Mouse (Mus musculus): ENCODE results near the gene Tmcc3. TPM values are rescaled to one million over a fixed set of nuclear protein-coding genes. Genes with fewer than 3 reads are reported as not detected.

The Tmcc3 gene
- polyA plus RNA-seq, 1 experiment from 2014 or later, result 5.3 TPM

DNA sequence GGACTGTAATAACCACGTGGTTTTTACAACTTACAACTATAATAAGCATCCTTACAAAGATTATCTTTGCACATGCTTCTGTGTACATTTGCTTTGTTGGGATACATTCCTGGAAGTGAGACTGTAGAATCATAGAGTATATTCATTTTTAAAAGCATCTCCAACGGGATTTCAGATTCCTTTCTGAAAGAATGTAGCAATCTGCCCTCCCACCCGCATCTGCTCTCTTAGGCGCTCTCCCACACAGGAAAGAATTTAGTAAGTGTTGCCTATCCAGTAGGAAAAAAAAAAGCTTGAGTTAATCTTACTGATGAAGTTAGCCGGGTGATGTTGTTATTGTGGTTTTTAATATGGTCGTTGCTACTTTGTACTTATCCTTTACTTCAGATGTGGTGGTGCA, 97.9 kb downstream of the Tmcc3 start:
- WGBS, result 83% methylated on average over 6 of the region's 6 CpGs
- Histone ChIP-seq H3K9ac (no peak overlapping the region), H3K4me1 (peaks cover 13% of the 10 kb centered on the region), H3K36me3 (replicated peaks) (no peaks in the 10 kb centered on the region), H3K4me2 (no peak overlapping the region), H3K4me3 (replicated peaks) (no peak overlapping the region), H3K27ac (no peak overlapping the region), H3K9me3 (no peaks in the 10 kb centered on the region), H3K27me3 (0 out of 2 replicates have a peak, but pooled peaks cover 4% of the 10 kb centered on the region)
- no peak for ATAC-seq (ENCODE audit: low FRiP score)

DNA sequence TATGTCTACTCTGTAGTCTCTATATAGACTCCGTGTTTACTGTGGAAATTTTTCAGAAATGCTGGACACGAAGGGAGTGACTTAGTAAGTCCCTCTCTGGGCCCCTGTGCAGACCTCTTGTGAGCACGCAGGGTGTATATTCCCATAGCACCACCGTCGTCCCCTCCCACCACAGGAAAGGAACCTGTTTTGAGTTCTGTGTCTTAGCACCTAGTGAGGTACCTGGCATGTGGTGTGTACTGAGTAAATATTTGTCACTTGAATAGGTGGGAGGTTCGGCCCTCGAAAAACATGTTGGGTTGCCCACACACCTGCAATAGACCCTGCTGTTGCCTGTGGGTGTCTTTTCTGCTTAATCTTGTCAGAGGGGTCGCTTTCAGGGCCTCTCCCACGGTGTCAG, 99.8 kb downstream of the Tmcc3 start:
- Histone ChIP-seq H3K4me3 (replicated peaks) (no peak overlapping the region), H3K36me3 (replicated peaks) (no peaks in the 10 kb centered on the region), H3K4me1 (peaks cover 21% of the 10 kb centered on the region), H3K27me3 (0 out of 2 replicates have a peak, but pooled peaks cover 4% of the 10 kb centered on the region), H3K9ac (no peak overlapping the region), H3K27ac (no peak overlapping the region), H3K4me2 (no peak overlapping the region), H3K9me3 (no peaks in the 10 kb centered on the region)
- ATAC-seq (ENCODE audit: low FRiP score), result no peak
- WGBS, result 88% methylated on average over 9 of the region's 9 CpGs

DNA sequence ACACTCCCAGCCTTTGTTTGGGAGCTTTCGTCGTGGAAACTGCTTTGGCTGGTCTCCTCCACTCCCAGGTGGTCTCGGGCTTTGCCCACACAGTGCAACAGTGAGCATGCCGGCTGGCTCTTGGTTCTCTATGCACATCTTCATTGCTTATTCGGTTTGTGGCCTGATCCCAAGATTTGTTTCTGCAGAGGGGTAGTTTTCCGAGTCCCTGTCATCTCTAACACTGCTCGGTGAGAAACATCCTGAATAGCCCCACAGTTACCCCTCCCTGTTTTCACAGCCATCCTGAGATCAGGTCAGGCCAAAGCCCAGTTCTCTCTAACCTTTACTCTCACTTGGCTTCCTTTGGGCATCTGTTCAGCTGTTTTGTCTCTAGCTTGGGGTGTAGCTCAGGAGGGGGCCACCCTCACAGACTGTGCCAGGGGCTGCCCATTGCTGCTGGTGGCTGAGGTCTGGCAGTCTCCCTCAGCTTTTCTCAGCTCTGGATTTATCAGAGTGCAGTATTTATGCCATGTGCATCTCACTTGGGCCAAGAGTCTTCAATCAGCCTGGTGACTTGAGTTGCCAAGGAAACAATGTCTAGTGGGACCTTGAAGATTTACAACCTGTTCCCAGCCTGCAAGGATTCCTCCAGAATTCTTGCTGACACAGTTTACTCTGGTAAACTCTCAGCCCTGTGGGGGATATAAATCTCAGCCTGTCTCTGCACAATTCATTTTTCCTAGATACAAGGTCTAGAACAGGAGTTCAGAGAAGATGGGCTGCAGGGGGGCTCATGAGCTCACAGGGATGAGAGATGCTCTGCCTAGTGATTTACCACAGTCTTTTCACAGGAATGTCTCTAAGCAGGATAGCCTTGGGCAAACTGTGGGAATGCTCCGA, 102.3 kb downstream of the Tmcc3 start:
- no peak overlapping the region for H3K4me2 ChIP-seq
- 0 out of 2 replicates have a peak, but pooled peaks have one; percentile 28 for ATAC-seq (ENCODE audit: low FRiP score)
- H3K9ac ChIP-seq, result no peak overlapping the region
- H3K36me3 ChIP-seq (replicated peaks), result no peaks in the 10 kb centered on the region
- H3K27me3 ChIP-seq, result no peaks in the 10 kb centered on the region
- 46% methylated on average over 8 of the region's 8 CpGs for WGBS
- H3K4me1 ChIP-seq, result peaks cover 22% of the 10 kb centered on the region
- H3K27ac ChIP-seq, result no peak overlapping the region
- H3K4me3 ChIP-seq (replicated peaks), result no peak overlapping the region
- H3K9me3 ChIP-seq, result no peaks in the 10 kb centered on the region

DNA sequence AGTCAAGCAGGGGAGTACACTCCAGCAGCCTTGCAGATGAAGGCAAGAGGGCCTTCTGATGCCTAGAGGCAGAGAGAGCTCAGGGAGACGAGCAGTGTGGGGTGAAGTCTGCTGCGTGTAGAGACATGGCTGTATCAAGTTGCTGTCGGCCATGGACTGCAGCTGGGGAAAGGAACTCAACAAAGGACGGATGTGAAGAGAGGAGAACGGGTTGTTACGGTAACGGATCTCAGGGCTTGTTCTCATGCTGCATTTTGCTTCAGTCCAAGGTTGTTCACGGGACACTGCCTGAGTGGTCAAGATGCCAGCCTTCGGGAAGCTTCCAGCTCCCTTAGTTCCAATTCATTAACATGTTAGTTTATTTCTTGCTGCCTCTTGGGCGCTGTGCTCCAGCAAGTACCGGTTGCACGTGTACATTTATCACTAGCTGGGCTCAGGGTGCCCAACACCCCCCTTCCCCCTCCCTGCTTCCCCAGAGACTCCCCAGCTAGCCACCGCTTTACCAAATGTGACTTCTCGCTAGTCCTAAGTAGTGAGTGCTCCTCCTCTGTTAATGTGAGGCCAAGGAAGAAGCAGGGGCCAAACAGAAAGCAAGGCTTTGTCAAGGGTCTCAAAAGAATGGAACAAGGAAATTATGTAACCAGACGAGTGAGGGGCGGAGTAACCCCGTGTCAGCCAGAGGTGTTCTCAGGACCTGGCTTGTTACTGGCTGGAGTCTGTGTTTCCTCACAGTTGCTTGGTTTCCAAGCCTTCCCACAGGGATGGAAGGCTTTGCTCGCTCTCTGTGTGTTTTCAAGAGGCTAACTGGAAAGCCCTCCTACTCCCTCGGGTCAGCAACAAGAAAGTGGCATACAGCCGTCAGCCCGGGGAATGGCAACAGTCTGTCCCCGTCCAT, 104.4 kb downstream of the Tmcc3 start:
- no peak overlapping the region for H3K27ac ChIP-seq
- H3K4me3 ChIP-seq (replicated peaks), result no peak overlapping the region
- 44% methylated on average over 22 of the region's 22 CpGs for WGBS
- no peaks in the 10 kb centered on the region for H3K27me3 ChIP-seq
- H3K4me2 ChIP-seq, result peak overlapping the region; percentile 19; the same call in 1 of the 2 replicates
- no peak overlapping the region for H3K9ac ChIP-seq
- H3K4me1 ChIP-seq, result peaks cover 19% of the 10 kb centered on the region
- no peak for ATAC-seq (ENCODE audit: low FRiP score)
- H3K9me3 ChIP-seq, result no peaks in the 10 kb centered on the region
- no peaks in the 10 kb centered on the region for H3K36me3 ChIP-seq (replicated peaks)

DNA sequence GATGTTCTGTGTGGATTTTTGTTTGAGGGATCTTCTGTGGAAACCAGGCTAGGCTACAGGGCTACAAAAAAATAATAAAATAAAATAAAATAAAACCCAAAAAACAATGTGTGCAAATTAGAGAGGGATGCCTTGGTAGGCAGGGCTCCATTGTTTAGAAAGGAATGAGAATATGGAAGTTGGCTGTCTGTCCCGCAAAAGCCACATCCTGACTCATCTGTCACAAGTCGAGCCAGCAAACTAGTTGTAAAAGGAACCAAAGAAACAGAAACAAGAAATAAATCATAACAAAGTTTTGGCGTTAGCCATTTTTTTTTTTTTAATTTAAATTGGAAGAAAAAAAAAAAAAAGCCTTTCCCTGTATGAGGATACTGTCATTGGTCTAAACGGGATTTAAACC, 105.9 kb downstream of the Tmcc3 start:
- Histone ChIP-seq H3K9me3 (no peaks in the 10 kb centered on the region), H3K4me3 (replicated peaks) (no peak overlapping the region), H3K4me1 (peaks cover 19% of the 10 kb centered on the region), H3K27ac (no peak overlapping the region), H3K9ac (no peak overlapping the region), H3K27me3 (no peaks in the 10 kb centered on the region), H3K36me3 (replicated peaks) (no peaks in the 10 kb centered on the region), H3K4me2 (no peak overlapping the region)
- no peak for ATAC-seq (ENCODE audit: low FRiP score)
- 90% methylated on average over 4 of the region's 4 CpGs for WGBS

DNA sequence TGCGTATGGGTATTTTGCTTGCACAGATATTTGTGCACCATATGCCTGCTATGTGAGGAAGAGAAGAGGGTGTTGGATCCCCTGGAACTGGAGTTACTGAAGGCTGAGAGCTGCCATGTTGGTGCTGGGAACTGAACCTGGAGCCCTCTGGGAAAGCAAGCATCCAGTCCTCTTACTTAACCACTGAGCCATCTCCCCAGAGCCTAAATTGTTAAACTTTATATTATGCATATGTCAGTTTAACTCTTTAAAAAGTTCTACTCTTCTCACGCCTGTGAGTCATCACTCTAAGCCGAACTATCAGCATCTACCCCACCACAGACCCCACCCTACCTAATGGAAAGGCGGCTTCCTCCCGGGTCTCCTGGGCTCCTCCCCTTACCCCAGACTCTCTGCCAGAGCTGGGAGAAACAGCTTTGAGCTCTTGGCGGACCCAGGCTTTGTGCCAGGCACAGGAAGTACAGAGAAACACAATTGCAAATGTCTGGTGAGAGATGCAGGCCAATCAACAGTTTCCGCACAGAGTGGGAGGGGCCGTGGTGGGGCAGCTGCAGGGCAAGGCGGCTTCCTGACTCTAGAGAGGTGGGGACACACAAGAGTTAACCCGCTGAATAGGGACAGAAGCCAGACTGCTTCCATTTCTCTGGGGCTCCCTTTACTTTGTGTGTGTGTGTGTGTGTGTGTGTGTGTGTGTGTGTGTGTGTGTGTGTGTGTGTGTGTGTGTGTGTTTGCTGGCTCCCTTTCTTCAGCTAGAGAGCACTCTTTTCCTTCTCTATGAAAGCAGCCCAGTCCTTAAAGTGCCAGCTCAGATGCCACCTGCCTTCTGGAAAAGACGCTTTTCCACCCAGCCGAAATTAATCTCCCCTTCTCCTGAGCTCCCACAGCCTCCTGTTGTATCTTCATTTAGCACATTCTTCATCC, 114.5 kb downstream of the Tmcc3 start:
- ATAC-seq (ENCODE audit: low FRiP score), result peak; percentile 63; the same call in 1 of the 2 replicates
- no peaks in the 10 kb centered on the region for H3K9me3 ChIP-seq
- H3K4me1 ChIP-seq, result peaks cover 9% of the 10 kb centered on the region; the same call in 1 of the 2 replicates
- no peaks in the 10 kb centered on the region for H3K36me3 ChIP-seq (replicated peaks)
- no peaks in the 10 kb centered on the region for H3K27me3 ChIP-seq
- H3K27ac ChIP-seq, result 0 out of 2 replicates have a peak overlapping the region, but pooled peaks have one; percentile 13
- no peak overlapping the region for H3K4me3 ChIP-seq (replicated peaks)
- 52% methylated on average over 12 of the region's 12 CpGs for WGBS
- no peak overlapping the region for H3K4me2 ChIP-seq
- H3K9ac ChIP-seq, result no peak overlapping the region

DNA sequence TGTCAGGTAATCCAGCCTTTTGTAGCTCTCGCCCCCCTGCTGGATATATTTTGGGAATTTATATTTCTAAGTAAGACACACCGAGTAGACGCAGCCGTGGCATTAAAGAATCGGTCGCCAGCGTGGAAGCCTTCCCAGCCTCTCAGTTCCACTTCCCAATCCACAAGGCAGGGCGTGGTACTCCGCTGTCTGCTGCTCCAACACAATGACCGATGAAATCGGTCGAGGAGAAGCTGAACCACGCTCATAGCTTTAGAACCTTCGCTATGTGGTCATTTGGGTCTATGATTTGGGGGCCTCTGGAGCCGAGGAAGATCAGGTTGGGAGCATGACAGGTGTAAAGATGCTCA, 115.1 kb downstream of the Tmcc3 start:
- WGBS, result 89% methylated on average over 15 of the region's 15 CpGs
- Histone ChIP-seq H3K4me1 (peaks cover 9% of the 10 kb centered on the region; the same call in 1 of the 2 replicates), H3K4me2 (no peak overlapping the region), H3K9me3 (no peaks in the 10 kb centered on the region), H3K27ac (0 out of 2 replicates have a peak overlapping the region, but pooled peaks have one; percentile 13), H3K4me3 (replicated peaks) (no peak overlapping the region), H3K27me3 (no peaks in the 10 kb centered on the region), H3K9ac (no peak overlapping the region), H3K36me3 (replicated peaks) (no peaks in the 10 kb centered on the region)
- ATAC-seq (ENCODE audit: low FRiP score), result no peak

DNA sequence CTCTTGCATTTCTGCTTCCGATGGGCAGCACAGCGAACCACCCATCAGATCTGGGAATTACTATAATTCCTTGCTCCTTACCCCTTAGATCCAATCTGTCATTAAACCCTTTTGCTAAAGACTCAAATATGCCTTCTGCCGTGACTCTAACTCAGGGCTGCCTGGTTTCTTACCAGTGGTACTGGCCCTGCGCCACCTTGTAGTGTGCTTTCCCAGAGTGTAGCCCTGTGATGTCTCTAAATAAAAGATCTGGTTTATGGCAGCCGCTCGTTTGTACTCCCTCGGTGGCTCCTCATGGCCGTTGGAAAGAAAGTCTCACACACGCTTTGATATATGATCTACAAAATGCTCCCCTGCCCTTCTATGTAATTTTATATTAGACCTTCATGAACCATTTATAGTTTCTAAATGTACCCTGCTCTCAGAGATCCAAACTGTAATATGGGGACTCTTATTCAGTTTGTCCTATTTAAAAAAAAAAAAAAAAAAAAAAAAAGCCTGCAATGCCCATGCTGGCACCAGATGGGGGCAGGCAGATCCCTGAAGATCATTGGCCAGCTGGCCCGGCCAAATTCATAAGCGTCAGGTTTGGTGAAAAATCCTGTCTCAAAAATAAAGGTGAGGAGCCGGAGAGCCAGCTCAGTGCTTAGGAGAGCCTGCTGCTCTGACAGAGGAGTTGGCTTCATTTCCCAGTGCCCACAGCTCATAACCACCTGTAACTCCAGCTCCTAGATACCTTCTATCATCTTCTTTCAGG, 116.6 kb downstream of the Tmcc3 start:
- 85% methylated on average over 12 of the region's 12 CpGs for WGBS
- H3K4me3 ChIP-seq (replicated peaks), result no peak overlapping the region
- ATAC-seq (ENCODE audit: low FRiP score), result no peak

DNA sequence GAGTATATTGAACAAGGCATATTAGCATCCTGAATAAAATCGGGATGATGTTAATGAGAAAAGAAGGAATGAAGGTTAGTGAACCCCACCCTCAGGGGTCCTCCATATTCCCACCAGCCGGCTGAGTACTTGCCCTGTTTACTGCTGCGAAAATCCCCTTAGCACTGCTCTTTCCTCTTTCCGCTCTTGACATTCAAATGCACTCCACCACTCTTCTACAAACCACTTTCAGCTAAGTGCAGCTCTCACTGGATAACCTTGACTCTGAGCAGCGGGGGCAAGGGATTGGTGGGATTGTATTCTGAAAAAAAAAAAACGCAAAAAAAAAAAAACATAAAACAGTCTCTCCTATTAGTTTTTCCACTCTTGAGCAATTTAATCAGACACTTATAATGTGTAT, 118.8 kb downstream of the Tmcc3 start:
- H3K4me1 ChIP-seq, result peaks cover 16% of the 10 kb centered on the region
- no peak for ATAC-seq (ENCODE audit: low FRiP score)
- H3K4me2 ChIP-seq, result no peak overlapping the region
- H3K9ac ChIP-seq, result no peak overlapping the region
- H3K4me3 ChIP-seq (replicated peaks), result no peak overlapping the region
- WGBS, result 63% methylated on average over 6 of the region's 6 CpGs
- H3K27ac ChIP-seq, result no peak overlapping the region
- H3K36me3 ChIP-seq (replicated peaks), result no peaks in the 10 kb centered on the region
- no peaks in the 10 kb centered on the region for H3K27me3 ChIP-seq
- H3K9me3 ChIP-seq, result no peaks in the 10 kb centered on the region

More for the DNA sequence above, 116.6 kb downstream of the Tmcc3 start:
- Histone ChIP-seq H3K27ac (no peak overlapping the region), H3K4me1 (peaks cover 9% of the 10 kb centered on the region; the same call in 1 of the 2 replicates), H3K27me3 (no peaks in the 10 kb centered on the region), H3K9me3 (no peaks in the 10 kb centered on the region), H3K36me3 (replicated peaks) (no peaks in the 10 kb centered on the region), H3K4me2 (no peak overlapping the region), H3K9ac (no peak overlapping the region)

DNA sequence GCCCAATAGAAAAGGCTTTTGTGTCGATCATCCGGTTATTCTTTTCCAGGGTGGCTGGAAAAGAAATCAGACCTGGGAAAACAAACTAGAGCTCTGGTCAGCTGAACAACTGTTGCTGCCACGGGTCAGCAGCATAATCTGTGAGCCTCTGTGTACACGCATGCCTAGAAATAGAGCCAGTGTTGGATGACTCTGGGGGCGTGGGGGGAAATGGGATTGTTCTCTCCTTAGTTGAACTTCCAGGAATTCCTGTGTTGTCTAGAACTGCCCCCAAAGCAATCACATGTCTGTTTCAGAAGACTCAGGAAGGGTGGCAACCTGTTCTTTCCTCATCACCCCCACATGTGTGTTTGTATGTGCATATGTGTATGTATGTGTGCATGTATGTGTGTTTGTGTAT, 121.2 kb downstream of the Tmcc3 start:
- Histone ChIP-seq H3K4me2 (no peak overlapping the region), H3K9me3 (no peaks in the 10 kb centered on the region), H3K4me1 (peaks cover 7% of the 10 kb centered on the region; the same call in 1 of the 2 replicates), H3K27me3 (no peaks in the 10 kb centered on the region), H3K36me3 (replicated peaks) (no peaks in the 10 kb centered on the region), H3K4me3 (replicated peaks) (no peak overlapping the region), H3K27ac (no peak overlapping the region), H3K9ac (no peak overlapping the region)
- 65% methylated on average over 5 of the region's 5 CpGs for WGBS
- no peak for ATAC-seq (ENCODE audit: low FRiP score)

DNA sequence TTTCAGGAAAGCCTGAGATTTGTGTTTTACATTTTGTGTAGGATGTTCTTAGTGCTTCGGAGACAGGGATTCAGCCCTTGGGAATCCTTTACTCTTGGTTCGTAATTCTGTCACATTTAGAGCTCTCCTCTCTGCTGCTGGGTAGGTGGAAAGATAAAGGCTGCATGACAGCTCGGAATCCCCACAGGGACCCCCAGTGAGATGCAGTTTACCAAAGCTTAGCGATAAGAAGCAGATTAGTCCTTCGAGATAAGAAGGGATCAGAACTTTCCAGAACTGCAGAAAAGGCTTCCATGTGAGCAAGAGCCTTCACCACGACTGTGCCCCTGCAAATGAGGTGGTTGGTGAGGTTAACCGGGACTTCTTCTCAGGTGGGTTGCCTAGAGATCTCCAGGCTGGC, 122.2 kb downstream of the Tmcc3 start:
- H3K4me2 ChIP-seq, result no peak overlapping the region
- WGBS, result 33% methylated on average over 7 of the region's 7 CpGs
- no peaks in the 10 kb centered on the region for H3K9me3 ChIP-seq
- H3K4me1 ChIP-seq, result peaks cover 7% of the 10 kb centered on the region; the same call in 1 of the 2 replicates
- ATAC-seq (ENCODE audit: low FRiP score), result no peak
- no peaks in the 10 kb centered on the region for H3K36me3 ChIP-seq (replicated peaks)
- no peak overlapping the region for H3K9ac ChIP-seq
- H3K27me3 ChIP-seq, result no peaks in the 10 kb centered on the region
- H3K27ac ChIP-seq, result no peak overlapping the region
- H3K4me3 ChIP-seq (replicated peaks), result no peak overlapping the region

Measured in forebrain, embryonic 12.5 days (tissue).